Mouse (Mus musculus): ENCODE measurements around the gene Elovl5. TPM values are rescaled to one million over a fixed set of nuclear protein-coding genes. Genes with fewer than 3 reads are reported as not detected.

Elovl5 gene
- polyA plus RNA-seq, 1 experiment from 2014 or later, result 70.7 TPM

- Histone ChIP-seq H3K4me3 (replicated peaks; ENCODE audit: low read length) (no peak overlapping the region), H3K4me1 (replicated peaks; ENCODE audit: control insufficient read depth, insufficient read depth, low read length) (no peaks in the 10 kb centered on the region), H3K9ac (replicated peaks; ENCODE audit: low read depth, low read length) (no peak overlapping the region), H3K36me3 (ENCODE audit: control insufficient read depth, insufficient read depth) (no peaks in the 10 kb centered on the region), H3K27me3 (replicated peaks; ENCODE audit: control insufficient read depth, insufficient read depth, low read length) (no peaks in the 10 kb centered on the region), H3K4me2 (ENCODE audit: low read length) (no peak overlapping the region), H3K27ac (ENCODE audit: low read length) (no peak overlapping the region), H3K9me3 (ENCODE audit: control insufficient read depth, low read length) (no peaks in the 10 kb centered on the region)
- ATAC-seq, result no peak
- 91% methylated on average over 10 of the region's 10 CpGs for WGBS
These were observed 113.8 kb downstream of the Elovl5 start for GRCm38 (mm10) chr9:78030835-78031456.

GRCm38 (mm10) chr9:78032930-78033329, 115.8 kb downstream of the Elovl5 start:
- H3K9ac ChIP-seq (replicated peaks; ENCODE audit: low read depth, low read length), result no peak overlapping the region
- no peaks in the 10 kb centered on the region for H3K9me3 ChIP-seq (ENCODE audit: control insufficient read depth, low read length)
- 93% methylated on average over 4 of the region's 4 CpGs for WGBS
- no peak overlapping the region for H3K27ac ChIP-seq (ENCODE audit: low read length)
- no peaks in the 10 kb centered on the region for H3K36me3 ChIP-seq (ENCODE audit: control insufficient read depth, insufficient read depth)
- no peak overlapping the region for H3K4me2 ChIP-seq (ENCODE audit: low read length)
- no peak for ATAC-seq
- no peak overlapping the region for H3K4me3 ChIP-seq (replicated peaks; ENCODE audit: low read length)
- no peaks in the 10 kb centered on the region for H3K27me3 ChIP-seq (replicated peaks; ENCODE audit: control insufficient read depth, insufficient read depth, low read length)
- no peaks in the 10 kb centered on the region for H3K4me1 ChIP-seq (replicated peaks; ENCODE audit: control insufficient read depth, insufficient read depth, low read length)

Other genes starting within 250 kb of the Elovl5 start
- gene Gclc, start 162.8 kb upstream of the Elovl5 start, polyA plus RNA-seq (2015; fragmentation: Nextera tagmentation; extraction: Ambion mirVana), result 16.0 and 17.9 TPM in 2 replicates
- gene Gcm1, start 134.6 kb downstream of the Elovl5 start, polyA plus RNA-seq (2015; fragmentation: Nextera tagmentation; extraction: Ambion mirVana), result not detected in 2 replicates
- 56.9 and 60.2 TPM in 2 replicates for gene Fbxo9, start 191.7 kb downstream of the Elovl5 start, polyA plus RNA-seq (2015; fragmentation: Nextera tagmentation; extraction: Ambion mirVana)
- 39.4 and 40.4 TPM in 2 replicates for gene Ick, start 191.8 kb downstream of the Elovl5 start, polyA plus RNA-seq (2015; fragmentation: Nextera tagmentation; extraction: Ambion mirVana)

Data from forebrain, embryonic 16.5 days (tissue).